Mouse (Mus musculus): ENCODE measurements at regions not wholly inside any gene's neighbourhood (a gene's known extent, or its start where the extent isn't known, plus 50 kb on each side); places are given as distances from the start of the nearest gene placed in this dataset.

- H3K4me2 ChIP-seq: no peak overlapping the region
- no peak for ATAC-seq (ENCODE audit: insufficient number of reproducible peaks, insufficient read depth, low FRiP score, low TSS enrichment, low read depth)
- H3K36me3 ChIP-seq: no peaks in the 10 kb centered on the region
- WGBS: 66% methylated on average over 1 of the region's 1 CpGs
- H3K9me3 ChIP-seq: no peaks in the 10 kb centered on the region
- no peaks in the 10 kb centered on the region for H3K4me1 ChIP-seq
- H3K4me3 ChIP-seq: no peak overlapping the region
- H3K27ac ChIP-seq: no peak overlapping the region
- no peaks in the 10 kb centered on the region for H3K27me3 ChIP-seq
- no peak overlapping the region for H3K9ac ChIP-seq
Measured at GRCm38 (mm10) chr17:62030614-62031013, 850.5 kb downstream of the Efna5 start.

Data from embryonic facial prominence, embryonic 13.5 days (tissue).